Mouse (Mus musculus) CD4-positive helper T cell, adult 2 months (primary cell): Measurements from ENCODE around the gene Rbp1.

Source experiments
- DNase-seq: peaks from one replicate; pipeline ENCODE4 v3.0.0-alpha.2; 2012; ENCODE audit warnings: low read depth, missing footprints, low spot score

Rbp1 gene

DNA sequence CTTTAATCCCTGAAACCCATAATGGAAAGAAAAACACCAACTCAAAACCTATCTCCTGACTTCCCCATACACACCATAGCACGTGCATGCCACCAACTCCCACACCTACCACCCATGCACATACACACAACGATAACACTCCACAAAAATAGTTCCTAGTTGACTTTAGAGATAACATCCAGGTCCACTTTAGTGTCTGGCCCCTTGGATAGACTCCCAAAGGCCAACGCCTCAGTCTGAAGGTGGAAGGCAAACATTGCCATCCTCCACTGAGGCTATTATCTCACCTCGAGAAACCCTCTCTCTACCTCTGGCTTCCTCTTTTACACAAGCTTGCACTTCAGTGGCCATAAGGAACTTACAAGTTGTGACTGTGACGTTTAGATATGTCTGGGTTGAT, 69.5 kb downstream of the Rbp1 start:
- no peak for DNase-seq

DNA sequence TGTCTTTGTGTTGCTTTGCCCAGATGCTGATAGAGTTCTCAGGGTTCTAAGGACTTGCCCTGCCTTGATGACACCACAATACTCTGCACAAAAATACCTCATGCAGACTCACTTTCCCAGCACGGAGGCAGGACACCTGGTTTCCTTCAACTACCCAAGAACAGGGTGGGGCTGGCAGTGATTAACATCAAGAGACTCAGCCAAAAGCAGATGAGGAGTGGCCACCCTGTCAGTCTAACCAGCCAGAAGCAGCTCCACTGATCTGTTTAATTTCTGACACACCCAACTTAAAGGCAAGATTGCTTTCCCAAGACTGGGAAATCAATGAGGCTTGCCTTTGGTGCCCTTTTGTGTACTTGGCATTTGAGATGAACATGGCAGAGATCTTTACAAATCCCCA, 70.1 kb downstream of the Rbp1 start:
- no peak for DNase-seq
